Mouse (Mus musculus): Measurements from ENCODE around the gene Ddx41.
"Not testable (repeated sequence)": the region's sequence is repeated elsewhere in the genome, so short reads cannot be mapped to it uniquely, and the experiment has no call there.

Ddx41 gene

GRCm38 (mm10) chr13:55536194-55537175 lies at the start of gene Ddx41:
Gene Ddx41 (minus strand): TSS chr13:55536658.
- DNase-seq (ENCODE audit: low spot score in 2 of 2), result peak; percentile 99 to 100

DNA sequence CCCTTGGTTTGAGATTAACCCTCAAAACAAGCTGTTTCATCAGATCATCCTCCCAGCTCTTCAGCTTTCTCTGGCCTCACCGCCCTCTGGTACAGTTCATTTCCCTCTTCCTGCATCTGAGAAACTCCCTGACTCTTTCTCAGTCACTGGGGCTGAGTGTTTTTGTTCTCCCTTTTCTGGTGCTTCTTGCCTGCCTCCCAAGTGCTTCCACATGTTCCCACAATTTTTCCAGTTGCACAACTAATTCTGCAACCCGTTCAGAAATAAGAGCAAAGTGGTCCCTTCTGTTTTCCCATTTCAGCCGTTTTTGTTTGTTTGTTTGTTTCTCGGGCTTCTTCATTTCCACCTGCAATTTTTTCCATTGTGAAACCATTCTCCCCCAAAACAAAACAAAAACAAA lies 41.6 kb upstream of the Ddx41 start:
- DNase-seq (ENCODE audit: low spot score in 2 of 2), result no peak

DNA sequence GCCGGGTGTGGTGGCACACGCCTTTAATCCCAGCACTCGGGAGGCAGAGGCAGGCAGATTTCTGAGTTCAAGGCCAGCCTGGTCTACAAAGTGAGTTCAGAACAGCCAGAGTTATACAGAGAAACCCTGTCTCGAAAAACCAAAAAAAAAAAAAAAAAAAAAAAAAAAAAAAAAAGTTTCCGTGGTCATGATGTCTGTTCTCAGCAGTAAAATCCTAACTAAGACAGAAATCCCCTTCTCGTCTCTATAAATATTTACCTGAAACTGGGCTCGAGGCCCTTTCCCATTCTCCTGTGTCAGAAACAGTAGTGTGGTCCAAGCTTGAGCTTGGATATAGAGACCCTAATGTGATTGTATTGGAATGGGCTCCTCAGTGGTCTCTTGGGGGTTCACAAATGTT lies 40.4 kb upstream of the Ddx41 start:
- DNase-seq (ENCODE audit: low spot score in 2 of 2), result not testable (repeated sequence)

DNA sequence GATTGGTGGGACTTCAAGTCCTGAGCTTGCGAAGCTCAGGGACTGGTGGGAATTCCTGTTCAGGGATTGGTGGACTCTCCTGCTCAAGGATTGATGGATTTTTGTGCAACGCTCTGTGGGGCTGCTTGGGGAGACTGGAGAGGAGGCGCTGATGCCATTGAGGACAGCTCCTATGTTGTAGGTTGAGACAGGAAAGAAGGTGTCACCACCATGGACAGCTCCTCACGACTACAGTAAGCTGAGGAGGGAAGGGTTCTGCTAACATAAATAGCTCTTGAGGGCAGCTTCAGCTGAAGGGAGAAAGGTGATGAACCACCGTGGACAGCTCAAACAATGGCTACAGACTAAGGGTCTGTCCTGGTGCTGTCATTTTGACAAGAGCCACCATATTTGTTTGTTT lies 39.5 kb upstream of the Ddx41 start:
- DNase-seq (ENCODE audit: low spot score in 2 of 2), result no peak

- no peak for DNase-seq (ENCODE audit: low spot score in 2 of 2)
Measured at GRCm38 (mm10) chr13:55574321-55574720, 37.9 kb upstream of the Ddx41 start.

DNA sequence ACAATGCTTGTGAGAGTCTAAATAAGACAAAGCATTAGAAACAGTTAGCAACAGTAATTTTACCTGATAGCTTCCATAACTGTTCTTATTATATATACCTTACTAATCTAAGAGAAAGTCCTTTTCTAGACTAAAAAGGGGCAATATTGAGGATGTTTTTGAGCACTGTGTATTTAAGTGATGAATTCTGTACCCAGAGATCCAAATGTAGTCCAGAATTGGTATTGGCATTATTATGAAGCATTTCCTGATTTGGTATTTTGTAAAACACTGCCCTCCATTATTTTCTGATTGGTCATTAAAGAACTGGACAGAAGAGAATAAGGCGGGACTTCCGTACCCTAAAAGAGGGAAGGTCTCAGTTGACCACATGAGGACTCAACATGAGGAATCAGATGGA lies 37.0 kb upstream of the Ddx41 start, which contains the start of gene Tmed9:
Tmed9 (plus strand) TSS at position 301 of the 400 bp plus-strand sequence.
- no peak for DNase-seq (ENCODE audit: low spot score in 2 of 2)

GRCm38 (mm10) chr13:55571977-55572376 lies 35.5 kb upstream of the Ddx41 start:
- DNase-seq (ENCODE audit: low spot score in 2 of 2), result no peak

DNA sequence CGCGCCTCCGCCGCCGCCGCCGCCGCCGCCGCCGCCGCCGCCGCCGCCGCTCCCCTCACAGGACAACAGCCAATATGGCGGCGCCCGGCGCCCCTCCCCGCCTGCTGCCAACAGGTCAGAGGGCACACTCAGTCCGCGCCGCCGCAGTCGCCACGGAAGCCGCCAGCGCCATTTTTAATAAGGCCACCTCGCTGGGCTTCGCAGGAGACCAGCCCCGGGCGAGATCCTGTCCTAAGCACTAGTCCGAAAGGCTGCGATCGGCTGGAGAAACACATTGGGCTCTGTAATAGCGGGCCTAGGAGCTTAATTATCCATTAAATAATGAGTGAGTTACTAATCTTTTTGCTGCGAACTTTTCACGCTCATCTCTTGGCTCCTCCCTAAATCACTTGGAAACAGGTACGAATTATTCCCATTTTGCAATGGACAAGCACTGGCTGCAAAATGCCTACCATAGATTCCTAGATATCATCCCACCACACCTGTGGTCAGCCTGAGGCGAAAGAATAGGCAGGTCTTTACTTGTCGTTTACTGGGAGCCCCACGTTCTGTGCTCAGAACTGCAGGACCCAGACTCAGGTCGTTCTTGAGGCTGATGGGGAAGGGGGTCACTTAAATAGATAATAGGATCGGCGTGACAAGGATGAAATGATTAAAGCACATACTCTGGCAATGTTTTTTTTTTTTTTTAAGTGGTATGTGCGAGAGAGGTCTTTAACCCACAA lies 34.7 kb upstream of the Ddx41 start, which contains the start of gene Fam193b:
Fam193b (minus strand) TSS at position 94 of the 725 bp plus-strand sequence.
- peak; percentile 87 to 91 for DNase-seq (ENCODE audit: low spot score in 2 of 2)

DNA sequence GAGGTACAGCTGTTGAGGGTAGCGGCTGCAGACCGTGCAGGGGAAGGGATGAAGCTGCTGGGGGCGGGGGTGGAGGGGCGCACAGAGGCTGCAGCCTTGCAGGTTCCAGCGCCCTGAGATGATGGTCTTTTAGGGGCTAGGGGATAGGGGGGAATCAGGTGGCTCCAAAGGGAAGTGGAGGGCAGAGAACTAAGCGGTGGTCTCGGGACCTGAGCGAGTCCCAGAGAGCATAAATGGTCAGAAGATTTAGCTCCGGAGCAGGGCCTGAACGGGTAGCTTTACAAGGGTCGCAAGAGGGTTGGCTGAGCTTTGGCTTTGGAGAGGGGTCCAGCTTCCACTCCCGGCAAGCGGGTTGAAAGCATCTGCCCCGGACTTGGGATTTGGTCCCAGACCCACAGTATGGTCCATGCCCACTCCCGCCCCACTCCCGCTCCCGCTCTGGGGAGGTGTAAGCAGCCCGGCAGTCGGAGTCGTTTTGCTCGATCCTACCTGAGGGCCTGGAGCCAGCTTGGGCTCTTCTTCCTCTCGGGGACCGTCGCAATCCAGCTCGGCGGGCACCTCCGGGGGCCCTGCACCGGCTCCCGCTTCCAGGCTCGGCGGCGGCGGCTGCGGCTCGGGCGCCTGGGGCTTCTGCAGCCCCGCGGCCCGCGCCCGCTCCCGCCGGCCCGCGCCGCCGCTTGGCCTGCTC lies 34.0 kb upstream of the Ddx41 start:
- peak in 1 of 2 experiments; percentile 20 for DNase-seq (ENCODE audit: low spot score in 2 of 2)

DNA sequence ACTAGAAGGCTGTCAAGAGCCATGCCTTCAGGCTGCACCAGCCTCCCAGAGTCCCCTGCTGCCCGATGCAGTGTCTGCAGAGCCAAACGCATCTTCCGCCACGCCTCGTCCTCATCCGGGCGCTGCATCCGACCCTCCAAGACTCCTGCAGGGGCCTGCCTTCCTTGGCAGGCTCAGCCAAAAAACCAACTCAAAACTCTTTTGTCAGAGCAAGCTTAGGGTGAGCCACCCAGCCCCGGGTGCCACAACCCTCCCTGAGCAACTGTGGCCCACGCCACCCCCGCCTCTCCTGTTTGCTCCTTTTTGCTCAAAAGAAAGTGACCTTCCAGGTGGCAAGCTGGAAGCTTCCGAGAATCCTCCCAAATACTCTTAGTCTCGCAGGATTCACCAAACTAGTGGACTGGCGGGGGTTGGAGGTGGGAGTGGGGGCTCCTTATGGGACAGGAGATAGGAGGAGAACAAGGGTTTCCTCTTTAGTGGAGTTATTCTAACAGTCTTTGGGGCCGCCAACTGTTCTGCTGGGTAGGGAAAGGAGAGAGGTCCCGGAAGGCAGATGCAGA lies 33.3 kb upstream of the Ddx41 start:
- peak in 1 of 2 experiments; percentile 13 for DNase-seq (ENCODE audit: low spot score in 2 of 2)

DNA sequence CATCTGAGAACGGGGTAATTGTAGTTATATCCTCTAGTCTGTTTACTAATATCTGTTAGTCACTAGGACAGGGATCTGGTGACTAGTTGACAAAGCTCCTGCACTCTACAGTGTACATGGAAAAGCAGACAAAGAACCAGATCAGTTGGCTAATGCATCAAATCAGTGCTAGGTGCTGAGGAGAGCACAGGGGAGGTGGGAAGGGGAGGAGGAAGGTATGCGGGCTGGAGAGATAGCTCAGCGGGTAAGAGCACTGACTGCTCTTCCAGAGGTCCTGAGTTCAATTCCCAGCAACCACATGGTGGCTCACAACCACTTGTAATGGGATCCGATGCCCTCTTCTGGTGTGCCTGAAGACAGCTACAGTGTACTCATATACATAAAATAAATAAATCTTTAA lies 32.1 kb upstream of the Ddx41 start:
- not testable (repeated sequence) for DNase-seq (ENCODE audit: low spot score in 2 of 2)

GRCm38 (mm10) chr13:55567949-55568348 lies 31.5 kb upstream of the Ddx41 start:
- no peak for DNase-seq (ENCODE audit: low spot score in 2 of 2)

GRCm38 (mm10) chr13:55567001-55567400 lies 30.5 kb upstream of the Ddx41 start:
- no peak for DNase-seq (ENCODE audit: low spot score in 2 of 2)

- DNase-seq (ENCODE audit: low spot score in 2 of 2), result no peak
Measured at GRCm38 (mm10) chr13:55563266-55563879, 26.9 kb upstream of the Ddx41 start.

DNA sequence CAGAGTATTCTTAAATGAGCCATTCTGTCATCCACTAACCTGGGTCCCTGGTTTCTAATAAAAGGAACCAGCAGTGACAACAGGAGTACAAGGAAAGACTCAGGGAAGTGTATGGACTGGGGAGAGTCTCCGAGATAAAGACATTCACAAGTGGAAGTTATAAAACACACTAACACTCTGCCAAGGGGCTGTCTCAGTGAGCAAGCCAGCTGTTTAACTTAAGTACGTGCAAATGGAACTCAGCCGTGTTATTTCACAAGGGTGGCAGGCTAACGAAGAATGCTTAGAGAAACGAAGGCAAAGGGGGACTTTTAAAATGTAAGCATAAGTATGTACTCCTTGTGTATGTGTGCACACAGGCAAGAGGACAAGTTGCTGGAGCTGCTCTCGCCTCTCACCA lies 21.0 kb upstream of the Ddx41 start:
- DNase-seq (ENCODE audit: low spot score in 2 of 2), result no peak

- no peak for DNase-seq (ENCODE audit: low spot score in 2 of 2)
Measured at GRCm38 (mm10) chr13:55555921-55556320, 19.5 kb upstream of the Ddx41 start.

DNA sequence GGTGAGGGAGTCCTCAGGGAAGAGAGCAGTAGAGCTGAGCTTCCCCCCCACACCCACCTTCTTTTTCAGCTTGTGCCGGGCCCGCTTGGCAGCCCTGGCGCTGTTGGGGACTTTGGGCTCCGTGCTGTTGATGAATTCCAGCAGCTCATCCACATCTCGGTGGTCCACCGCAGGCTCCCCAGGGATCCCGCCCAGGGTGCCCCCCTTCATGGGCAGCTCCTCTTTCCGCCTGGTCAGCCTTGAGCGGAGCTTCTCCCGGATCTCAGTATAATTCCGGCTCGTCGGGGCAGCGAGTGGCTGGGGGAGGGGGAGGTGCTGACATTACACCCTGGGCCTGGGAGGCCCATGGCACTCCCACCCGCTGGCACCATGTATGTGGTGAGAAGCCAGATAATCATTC lies 12.6 kb upstream of the Ddx41 start:
- DNase-seq (ENCODE audit: low spot score in 2 of 2), result no peak

- no peak for DNase-seq (ENCODE audit: low spot score in 2 of 2)
Measured at GRCm38 (mm10) chr13:55548426-55548825, 12.0 kb upstream of the Ddx41 start.

DNA sequence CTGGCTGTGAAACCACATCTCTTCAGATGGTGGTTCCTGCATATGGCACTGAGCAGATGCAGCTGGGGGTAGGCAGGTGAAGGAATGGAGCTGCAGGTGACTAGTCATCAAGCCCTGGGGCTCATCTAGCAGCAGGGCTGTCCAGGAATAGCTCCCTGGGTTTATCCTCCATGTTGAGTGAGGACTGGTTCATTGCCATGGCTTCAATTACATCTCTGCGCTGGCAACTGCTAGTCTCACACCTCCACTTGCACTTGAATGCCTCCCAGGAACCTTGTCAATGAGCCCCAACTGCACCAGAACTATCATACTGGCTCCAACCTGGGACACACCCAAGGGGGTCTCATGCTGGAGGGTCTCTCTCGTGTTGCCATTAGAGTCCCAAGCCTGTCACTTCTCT lies 11.5 kb upstream of the Ddx41 start:
- no peak for DNase-seq (ENCODE audit: low spot score in 2 of 2)

GRCm38 (mm10) chr13:55544792-55545191 lies 8.3 kb upstream of the Ddx41 start:
- DNase-seq (ENCODE audit: low spot score in 2 of 2), result no peak

- no peak for DNase-seq (ENCODE audit: low spot score in 2 of 2)
Measured at GRCm38 (mm10) chr13:55543447-55543846, 7.0 kb upstream of the Ddx41 start.

All from frontal cortex, postnatal 25 days (tissue).